Mouse (Mus musculus): Measurements from ENCODE around the gene Nphs1. TPM values are rescaled to one million over a fixed set of nuclear protein-coding genes. Genes with fewer than 3 reads are reported as not detected.

Gene Nphs1
- total and polyA plus RNA-seq, 2 experiments: not detected

DNA sequence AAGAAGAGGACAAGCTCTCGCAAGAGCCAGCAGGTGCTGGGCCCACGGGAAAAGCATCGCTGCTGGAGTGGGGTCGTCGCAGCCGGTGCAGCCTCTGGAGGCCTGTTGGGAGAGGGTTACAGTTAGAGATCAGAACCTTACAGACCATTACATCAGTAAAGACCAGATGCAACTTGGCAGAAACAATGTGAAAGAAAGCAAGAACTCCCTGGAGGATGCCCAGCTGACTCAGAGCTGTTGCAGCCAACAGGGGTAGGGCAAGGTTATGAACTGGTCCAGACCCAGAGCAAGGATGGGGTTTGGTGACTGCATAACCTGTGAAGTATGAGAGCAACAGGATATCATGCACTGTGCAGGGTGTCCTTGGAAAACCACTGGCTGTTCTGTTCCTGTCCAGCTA, 66.4 kb downstream of the Nphs1 start:
- Histone ChIP-seq H3K9ac (ENCODE audit: low read depth, low read length) (no peak overlapping the region), H3K27ac (replicated peaks; ENCODE audit: insufficient read depth, low read depth, low read length) (no peak overlapping the region), H3K4me3 (ENCODE audit: insufficient read depth, low read depth, low read length) (no peak overlapping the region), H3K27me3 (ENCODE audit: control insufficient read depth, insufficient read depth, low read length) (no peaks in the 10 kb centered on the region), H3K79me2 (ENCODE audit: control insufficient read depth, insufficient read depth, low read length) (no peaks in the 10 kb centered on the region), H3K4me1 (ENCODE audit: control insufficient read depth, insufficient read depth, low read length) (no peaks in the 10 kb centered on the region), H3K36me3 (ENCODE audit: control insufficient read depth, insufficient read depth, low read length) (no peaks in the 10 kb centered on the region)
- TF ChIP-seq POLR2A (IDR thresholded peaks at IDR 0.05; ENCODE audit: extremely low read depth, insufficient read depth, low read length): no peak
- TF ChIP-seq CTCF (IDR thresholded peaks at IDR 0.05; ENCODE audit: low read depth, low read length): no peak
- no peak for DNase-seq (ENCODE audit: extremely low read depth, low read depth, low spot score)
- 91% methylated on average over 6 of the region's 6 CpGs for WGBS

DNA sequence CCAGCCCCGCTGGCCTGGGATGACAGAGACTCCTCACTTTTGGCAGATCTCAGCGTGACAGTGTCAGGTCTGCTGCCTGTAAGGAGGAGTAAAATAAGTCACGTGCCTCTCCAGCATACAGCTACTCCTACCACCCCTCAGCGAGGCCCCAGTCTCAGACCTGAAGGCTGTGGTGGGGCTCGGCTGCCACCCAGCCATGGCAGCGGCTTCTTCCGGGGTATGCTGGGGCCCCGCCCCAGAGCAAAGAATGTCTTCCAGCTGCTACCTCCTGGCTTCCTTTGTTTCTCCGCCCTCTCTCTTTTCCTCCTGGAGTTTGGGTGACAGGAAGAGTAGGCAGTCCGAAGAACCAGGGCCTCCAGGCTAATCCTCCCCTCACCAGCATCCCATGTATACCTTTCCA, 67.8 kb downstream of the Nphs1 start:
- no peak overlapping the region for H3K9ac ChIP-seq (ENCODE audit: low read depth, low read length)
- no peaks in the 10 kb centered on the region for H3K36me3 ChIP-seq (ENCODE audit: control insufficient read depth, insufficient read depth, low read length)
- no peaks in the 10 kb centered on the region for H3K4me1 ChIP-seq (ENCODE audit: control insufficient read depth, insufficient read depth, low read length)
- no peak overlapping the region for H3K4me3 ChIP-seq (ENCODE audit: insufficient read depth, low read depth, low read length)
- no peaks in the 10 kb centered on the region for H3K79me2 ChIP-seq (ENCODE audit: control insufficient read depth, insufficient read depth, low read length)
- H3K27ac ChIP-seq (replicated peaks; ENCODE audit: insufficient read depth, low read depth, low read length): no peak overlapping the region
- H3K27me3 ChIP-seq (ENCODE audit: control insufficient read depth, insufficient read depth, low read length): no peaks in the 10 kb centered on the region
- TF ChIP-seq CTCF (IDR thresholded peaks at IDR 0.05; ENCODE audit: low read depth, low read length) (no peak), POLR2A (IDR thresholded peaks at IDR 0.05; ENCODE audit: extremely low read depth, insufficient read depth, low read length) (no peak)
- WGBS: 62% methylated on average over 10 of the region's 10 CpGs
- DNase-seq (ENCODE audit: extremely low read depth, low read depth, low spot score): no peak

GRCm38 (mm10) chr7:30526399-30526798, 68.3 kb downstream of the Nphs1 start:
- no peak overlapping the region for H3K4me3 ChIP-seq (ENCODE audit: insufficient read depth, low read depth, low read length)
- DNase-seq (ENCODE audit: extremely low read depth, low read depth, low spot score): no peak
- no peaks in the 10 kb centered on the region for H3K27me3 ChIP-seq (ENCODE audit: control insufficient read depth, insufficient read depth, low read length)
- 46% methylated on average over 17 of the region's 17 CpGs for WGBS
- no peaks in the 10 kb centered on the region for H3K79me2 ChIP-seq (ENCODE audit: control insufficient read depth, insufficient read depth, low read length)
- TF ChIP-seq CTCF (IDR thresholded peaks at IDR 0.05; ENCODE audit: low read depth, low read length): no peak
- no peak overlapping the region for H3K9ac ChIP-seq (ENCODE audit: low read depth, low read length)
- no peak overlapping the region for H3K27ac ChIP-seq (replicated peaks; ENCODE audit: insufficient read depth, low read depth, low read length)
- H3K4me1 ChIP-seq (ENCODE audit: control insufficient read depth, insufficient read depth, low read length): no peaks in the 10 kb centered on the region
- H3K36me3 ChIP-seq (ENCODE audit: control insufficient read depth, insufficient read depth, low read length): no peaks in the 10 kb centered on the region

- TF ChIP-seq CTCF (IDR thresholded peaks at IDR 0.05; ENCODE audit: low read depth, low read length): no peak
- no peak for TF ChIP-seq POLR2A (IDR thresholded peaks at IDR 0.05; ENCODE audit: extremely low read depth, insufficient read depth, low read length)
- no peak for DNase-seq (ENCODE audit: extremely low read depth, low read depth, low spot score)
- no peaks in the 10 kb centered on the region for H3K27me3 ChIP-seq (ENCODE audit: control insufficient read depth, insufficient read depth, low read length)
- H3K4me3 ChIP-seq (ENCODE audit: insufficient read depth, low read depth, low read length): no peak overlapping the region
- H3K27ac ChIP-seq (replicated peaks; ENCODE audit: insufficient read depth, low read depth, low read length): no peak overlapping the region
- no peak overlapping the region for H3K9ac ChIP-seq (ENCODE audit: low read depth, low read length)
- H3K36me3 ChIP-seq (ENCODE audit: control insufficient read depth, insufficient read depth, low read length): no peaks in the 10 kb centered on the region
- 87% methylated on average over 14 of the region's 14 CpGs for WGBS
- no peaks in the 10 kb centered on the region for H3K79me2 ChIP-seq (ENCODE audit: control insufficient read depth, insufficient read depth, low read length)
- no peaks in the 10 kb centered on the region for H3K4me1 ChIP-seq (ENCODE audit: control insufficient read depth, insufficient read depth, low read length)
Observed at GRCm38 (mm10) chr7:30526981-30527380, 68.9 kb downstream of the Nphs1 start.

DNA sequence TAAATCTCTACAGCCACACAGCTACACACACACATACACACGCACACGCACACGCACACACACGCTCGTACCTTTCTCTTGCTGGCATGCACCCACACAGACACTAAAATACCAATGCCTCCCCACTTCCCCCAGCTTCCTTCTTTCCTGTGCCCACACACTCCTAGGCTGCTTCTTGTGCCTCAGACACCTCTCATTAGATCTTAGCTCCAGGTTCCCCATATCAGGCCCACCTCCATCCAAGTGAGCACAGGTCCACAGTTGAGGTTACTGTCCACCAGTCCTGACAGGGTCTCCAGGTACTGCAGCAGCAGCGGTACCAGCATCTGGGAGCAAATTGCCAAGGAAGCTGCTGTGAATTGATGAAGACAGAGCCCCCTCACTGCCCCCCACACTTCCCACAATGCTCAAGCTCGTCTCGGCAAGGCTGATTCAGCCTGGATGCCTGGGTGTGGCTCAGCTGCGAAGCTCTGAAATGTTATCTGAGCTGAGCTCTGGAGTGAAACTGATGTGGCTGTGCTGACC, 73.2 kb downstream of the Nphs1 start:
- H3K79me2 ChIP-seq (ENCODE audit: control insufficient read depth, insufficient read depth, low read length): no peaks in the 10 kb centered on the region
- H3K9ac ChIP-seq (ENCODE audit: low read depth, low read length): no peak overlapping the region
- DNase-seq (ENCODE audit: extremely low read depth, low read depth, low spot score): no peak
- no peak for TF ChIP-seq POLR2A (IDR thresholded peaks at IDR 0.05; ENCODE audit: extremely low read depth, insufficient read depth, low read length)
- no peak for TF ChIP-seq CTCF (IDR thresholded peaks at IDR 0.05; ENCODE audit: low read depth, low read length)
- H3K4me1 ChIP-seq (ENCODE audit: control insufficient read depth, insufficient read depth, low read length): no peaks in the 10 kb centered on the region
- no peak overlapping the region for H3K4me3 ChIP-seq (ENCODE audit: insufficient read depth, low read depth, low read length)
- H3K27ac ChIP-seq (replicated peaks; ENCODE audit: insufficient read depth, low read depth, low read length): no peak overlapping the region
- no peaks in the 10 kb centered on the region for H3K36me3 ChIP-seq (ENCODE audit: control insufficient read depth, insufficient read depth, low read length)
- H3K27me3 ChIP-seq (ENCODE audit: control insufficient read depth, insufficient read depth, low read length): no peaks in the 10 kb centered on the region
- WGBS: 85% methylated on average over 9 of the region's 9 CpGs

DNA sequence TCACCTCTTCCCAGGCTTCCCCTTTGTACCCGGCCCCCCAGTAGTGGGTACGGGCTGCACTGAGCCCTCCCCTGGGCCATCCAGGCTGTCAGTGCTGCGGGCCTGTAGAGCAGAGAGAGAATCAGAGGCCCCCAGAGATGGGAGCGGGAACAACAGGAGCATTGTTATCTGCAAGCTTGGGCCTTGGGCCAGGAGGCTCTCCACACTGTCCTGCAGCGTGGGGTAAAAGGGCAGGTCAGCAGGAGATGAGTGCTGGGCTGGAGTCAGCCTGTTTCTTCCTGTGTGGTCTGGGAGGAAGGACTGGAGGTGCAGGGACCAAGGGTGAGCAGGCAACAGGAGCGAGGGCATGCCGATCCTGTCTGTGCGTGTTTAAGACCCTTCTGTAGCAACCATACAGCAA, 74.8 kb downstream of the Nphs1 start:
- H3K27ac ChIP-seq (replicated peaks; ENCODE audit: insufficient read depth, low read depth, low read length): no peak overlapping the region
- H3K4me1 ChIP-seq (ENCODE audit: control insufficient read depth, insufficient read depth, low read length): no peaks in the 10 kb centered on the region
- no peak overlapping the region for H3K4me3 ChIP-seq (ENCODE audit: insufficient read depth, low read depth, low read length)
- DNase-seq (ENCODE audit: extremely low read depth, low read depth, low spot score): no peak
- WGBS: 61% methylated on average over 8 of the region's 8 CpGs
- TF ChIP-seq CTCF (IDR thresholded peaks at IDR 0.05; ENCODE audit: low read depth, low read length) (no peak), POLR2A (IDR thresholded peaks at IDR 0.05; ENCODE audit: extremely low read depth, insufficient read depth, low read length) (no peak)
- H3K36me3 ChIP-seq (ENCODE audit: control insufficient read depth, insufficient read depth, low read length): no peaks in the 10 kb centered on the region
- no peaks in the 10 kb centered on the region for H3K27me3 ChIP-seq (ENCODE audit: control insufficient read depth, insufficient read depth, low read length)
- H3K9ac ChIP-seq (ENCODE audit: low read depth, low read length): no peak overlapping the region
- no peaks in the 10 kb centered on the region for H3K79me2 ChIP-seq (ENCODE audit: control insufficient read depth, insufficient read depth, low read length)
